Mouse (Mus musculus): ENCODE results near the gene 4931440F15Rik. TPM values are rescaled to one million over a fixed set of nuclear protein-coding genes. Genes with fewer than 3 reads are reported as not detected.
A peak's percentile ranks its signal among the peaks of the same experiment; 100 is the strongest.
"Not testable (repeated sequence)": the region's sequence is repeated elsewhere in the genome, so short reads cannot be mapped to it uniquely, and the experiment has no call there.

Gene 4931440F15Rik
- polyA plus RNA-seq, 1 experiment = 0.90 TPM

GRCm38 (mm10) chr11:29826001-29826400, 533 bp upstream of the 4931440F15Rik start:
- H3K27ac ChIP-seq (ENCODE audit: insufficient read depth, low read length) = no peak overlapping the region
- no peak overlapping the region for H3K4me3 ChIP-seq (ENCODE audit: insufficient read depth, low read length)
- H3K4me1 ChIP-seq (ENCODE audit: control insufficient read depth, insufficient read depth, low read length) = no peaks in the 10 kb centered on the region; the same call in 1 of the 2 replicates
- TF ChIP-seq CTCF (IDR thresholded peaks at IDR 0.05; ENCODE audit: extremely low read depth, insufficient read depth, low read length) (no peak), POLR2A (IDR thresholded peaks at IDR 0.05; ENCODE audit: extremely low read depth, insufficient read depth, low read length) (no peak)

- H3K4me3 ChIP-seq (ENCODE audit: insufficient read depth, low read length); H3K4me1 ChIP-seq (ENCODE audit: control insufficient read depth, insufficient read depth, low read length); H3K27ac ChIP-seq (ENCODE audit: insufficient read depth, low read length): not testable (repeated sequence)
These were observed 796 bp downstream of the 4931440F15Rik start for GRCm38 (mm10) chr11:29824474-29825270.

GRCm38 (mm10) chr11:29823141-29823540, 2.3 kb downstream of the 4931440F15Rik start:
- TF ChIP-seq POLR2A (IDR thresholded peaks at IDR 0.05; ENCODE audit: extremely low read depth, insufficient read depth, low read length) (no peak), CTCF (IDR thresholded peaks at IDR 0.05; ENCODE audit: extremely low read depth, insufficient read depth, low read length) (no peak)
- no peak overlapping the region for H3K4me3 ChIP-seq (ENCODE audit: insufficient read depth, low read length)
- H3K27ac ChIP-seq (ENCODE audit: insufficient read depth, low read length) = no peak overlapping the region
- no peaks in the 10 kb centered on the region for H3K4me1 ChIP-seq (ENCODE audit: control insufficient read depth, insufficient read depth, low read length)

GRCm38 (mm10) chr11:29815670-29816069, 9.8 kb downstream of the 4931440F15Rik start:
- Histone ChIP-seq H3K27ac (ENCODE audit: insufficient read depth, low read length) (no peak overlapping the region), H3K4me1 (ENCODE audit: control insufficient read depth, insufficient read depth, low read length) (peaks cover 4% of the 10 kb centered on the region; the same call in 1 of the 2 replicates), H3K4me3 (ENCODE audit: insufficient read depth, low read length) (no peak overlapping the region)
- TF ChIP-seq CTCF (IDR thresholded peaks at IDR 0.05; ENCODE audit: extremely low read depth, insufficient read depth, low read length) (no peak), POLR2A (IDR thresholded peaks at IDR 0.05; ENCODE audit: extremely low read depth, insufficient read depth, low read length) (no peak)

- no peak for TF ChIP-seq CTCF (IDR thresholded peaks at IDR 0.05; ENCODE audit: extremely low read depth, insufficient read depth, low read length)
- TF ChIP-seq POLR2A (IDR thresholded peaks at IDR 0.05; ENCODE audit: extremely low read depth, insufficient read depth, low read length) = no peak
- H3K4me1 ChIP-seq (ENCODE audit: control insufficient read depth, insufficient read depth, low read length) = peaks cover 4% of the 10 kb centered on the region; the same call in 1 of the 2 replicates
- H3K4me3 ChIP-seq (ENCODE audit: insufficient read depth, low read length) = no peak overlapping the region
- H3K27ac ChIP-seq (ENCODE audit: insufficient read depth, low read length) = no peak overlapping the region
These were observed 10.2 kb downstream of the 4931440F15Rik start for GRCm38 (mm10) chr11:29815261-29815660.

- TF ChIP-seq POLR2A (IDR thresholded peaks at IDR 0.05; ENCODE audit: extremely low read depth, insufficient read depth, low read length) (no peak), CTCF (IDR thresholded peaks at IDR 0.05; ENCODE audit: extremely low read depth, insufficient read depth, low read length) (no peak)
- Histone ChIP-seq H3K4me1 (ENCODE audit: control insufficient read depth, insufficient read depth, low read length) (peaks cover 8% of the 10 kb centered on the region), H3K4me3 (ENCODE audit: insufficient read depth, low read length) (no peak overlapping the region), H3K27ac (ENCODE audit: insufficient read depth, low read length) (peak overlapping the region; percentile 83; the same call in 1 of the 2 replicates)
These were observed 12.2 kb downstream of the 4931440F15Rik start for GRCm38 (mm10) chr11:29813267-29813666.

- Histone ChIP-seq H3K4me3 (ENCODE audit: insufficient read depth, low read length) (no peak overlapping the region), H3K27ac (ENCODE audit: insufficient read depth, low read length) (peak overlapping the region; percentile 83; the same call in 1 of the 2 replicates), H3K4me1 (ENCODE audit: control insufficient read depth, insufficient read depth, low read length) (peaks cover 10% of the 10 kb centered on the region)
- TF ChIP-seq POLR2A (IDR thresholded peaks at IDR 0.05; ENCODE audit: extremely low read depth, insufficient read depth, low read length) (no peak), CTCF (IDR thresholded peaks at IDR 0.05; ENCODE audit: extremely low read depth, insufficient read depth, low read length) (no peak)
These were observed 13.0 kb downstream of the 4931440F15Rik start for GRCm38 (mm10) chr11:29812475-29812874.

GRCm38 (mm10) chr11:29810324-29810723, 15.1 kb downstream of the 4931440F15Rik start:
- H3K4me3 ChIP-seq (ENCODE audit: insufficient read depth, low read length) = no peak overlapping the region

GRCm38 (mm10) chr11:29808981-29809589, 16.4 kb downstream of the 4931440F15Rik start:
- H3K27ac ChIP-seq (ENCODE audit: insufficient read depth, low read length) = peak overlapping the region; percentile 95

More at GRCm38 (mm10) chr11:29810324-29810723, 15.1 kb downstream of the 4931440F15Rik start:
- H3K4me1 ChIP-seq (ENCODE audit: control insufficient read depth, insufficient read depth, low read length) = peaks cover 13% of the 10 kb centered on the region
- no peak overlapping the region for H3K27ac ChIP-seq (ENCODE audit: insufficient read depth, low read length)
- no peak for TF ChIP-seq POLR2A (IDR thresholded peaks at IDR 0.05; ENCODE audit: extremely low read depth, insufficient read depth, low read length)
- TF ChIP-seq CTCF (IDR thresholded peaks at IDR 0.05; ENCODE audit: extremely low read depth, insufficient read depth, low read length) = no peak

More at GRCm38 (mm10) chr11:29808981-29809589, 16.4 kb downstream of the 4931440F15Rik start:
- peaks cover 13% of the 10 kb centered on the region for H3K4me1 ChIP-seq (ENCODE audit: control insufficient read depth, insufficient read depth, low read length)
- H3K4me3 ChIP-seq (ENCODE audit: insufficient read depth, low read length) = no peak overlapping the region
- TF ChIP-seq POLR2A (IDR thresholded peaks at IDR 0.05; ENCODE audit: extremely low read depth, insufficient read depth, low read length) (no peak), CTCF (IDR thresholded peaks at IDR 0.05; ENCODE audit: extremely low read depth, insufficient read depth, low read length) (no peak)
